Mouse (Mus musculus) heart, embryonic 10.5 days (tissue): ENCODE results near the gene Stk11. TPM values are rescaled to one million over a fixed set of nuclear protein-coding genes. Genes with fewer than 3 reads are reported as not detected.

Experiments
- DNase-seq: peaks from one replicate; pipeline ENCODE4 v3.0.0-alpha.2; 2017; ENCODE audit warnings: low spot score
- H3K27ac ChIP-seq: fragments of 300-500 bp; sonication (generic); 2 replicates; pipeline ENCODE4 v1.5.1; 2016; ENCODE audit warnings: mild to moderate bottlenecking
- H3K27me3 ChIP-seq: fragments of 300-500 bp; sonication (generic); 2 replicates; pipeline ENCODE4 v1.6.1; 2016; ENCODE audit warnings: mild to moderate bottlenecking; ENCODE audit not compliant: poor library complexity, insufficient read depth, severe bottlenecking
- H3K36me3 ChIP-seq: fragments of 300-500 bp; sonication (generic); 2 replicates; pipeline ENCODE4 v1.6.1; 2016; ENCODE audit warnings: mild to moderate bottlenecking, moderate library complexity
- H3K4me1 ChIP-seq: fragments of 300-500 bp; sonication (generic); 2 replicates; pipeline ENCODE4 v1.6.1; 2016; ENCODE audit warnings: mild to moderate bottlenecking
- H3K4me3 ChIP-seq: fragments of 300-500 bp; sonication (generic); 2 replicates; pipeline ENCODE4 v1.5.1; 2016; ENCODE audit warnings: mild to moderate bottlenecking, moderate library complexity
- H3K9me3 ChIP-seq: fragments of 300-500 bp; sonication (generic); 2 replicates; pipeline ENCODE4 v1.6.1; 2016; ENCODE audit warnings: mild to moderate bottlenecking, moderate library complexity
- WGBS: fragments of 180-500 bp; shearing (Covaris S2); methylation state at CpG from one replicate; pipeline ENCODE4 v1.1.7; 2016; 5-methylcytosine and 5-hydroxymethylcytosine counted together
- polyA plus RNA-seq: library from polyadenylated mRNA; unstranded; fragments of >200 nt; fragmentation: Nextera tagmentation; extraction: Ambion mirVana; gene quantifications from 2 replicates; pipeline ENCODE4 v1.2.1, GENCODE M21; 2016

The Stk11 gene
- polyA plus RNA-seq, 1 experiment from 2014 or later, result 17.8 TPM

DNA sequence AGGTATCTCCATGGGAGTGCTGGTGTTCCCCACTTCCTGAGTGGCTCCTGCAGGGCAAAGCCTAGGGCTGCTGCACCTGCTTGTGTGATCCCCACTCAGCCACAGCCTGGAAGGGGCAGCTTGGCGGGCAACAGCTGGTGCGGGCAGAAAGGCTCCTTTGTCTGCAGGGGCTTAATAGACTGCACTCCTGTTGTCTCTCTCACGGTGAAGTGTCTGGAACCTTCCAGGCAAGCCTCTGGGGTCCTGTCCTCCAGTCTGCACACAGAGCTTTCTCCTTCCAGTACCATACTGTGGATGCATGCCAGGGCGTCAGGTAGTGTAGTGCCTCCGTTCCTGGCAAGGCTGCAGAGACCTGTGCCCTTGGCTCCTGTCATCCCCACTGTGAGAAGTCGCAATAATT, 2.9 kb downstream of the Stk11 start:
- H3K4me3 ChIP-seq, result peak overlapping the region; percentile 93
- 80% methylated on average over 6 of the region's 6 CpGs for WGBS
- peaks cover 53% of the 10 kb centered on the region for H3K4me1 ChIP-seq
- no peak overlapping the region for H3K27ac ChIP-seq
- DNase-seq, result no peak
- no peaks in the 10 kb centered on the region for H3K9me3 ChIP-seq
- H3K27me3 ChIP-seq, result no peaks in the 10 kb centered on the region
- peaks cover 58% of the 10 kb centered on the region for H3K36me3 ChIP-seq

- peak overlapping the region; percentile 19; the same call in 1 of the 2 replicates for H3K4me3 ChIP-seq
- no peak for DNase-seq
- 84% methylated on average over 2 of the region's 2 CpGs for WGBS
- H3K4me1 ChIP-seq, result peaks cover 58% of the 10 kb centered on the region
- no peaks in the 10 kb centered on the region for H3K9me3 ChIP-seq
- H3K27ac ChIP-seq, result no peak overlapping the region
- H3K27me3 ChIP-seq, result no peaks in the 10 kb centered on the region
- H3K36me3 ChIP-seq, result peaks cover 73% of the 10 kb centered on the region
Measured at GRCm38 (mm10) chr10:80120146-80120545, 4.5 kb downstream of the Stk11 start.

- Histone ChIP-seq H3K4me3 (no peak overlapping the region), H3K9me3 (no peaks in the 10 kb centered on the region), H3K36me3 (peaks cover 88% of the 10 kb centered on the region), H3K4me1 (peaks cover 58% of the 10 kb centered on the region), H3K27me3 (no peaks in the 10 kb centered on the region), H3K27ac (no peak overlapping the region)
- WGBS, result 75% methylated on average over 2 of the region's 2 CpGs
- DNase-seq, result no peak
Measured at GRCm38 (mm10) chr10:80121639-80122038, 6.0 kb downstream of the Stk11 start.

DNA sequence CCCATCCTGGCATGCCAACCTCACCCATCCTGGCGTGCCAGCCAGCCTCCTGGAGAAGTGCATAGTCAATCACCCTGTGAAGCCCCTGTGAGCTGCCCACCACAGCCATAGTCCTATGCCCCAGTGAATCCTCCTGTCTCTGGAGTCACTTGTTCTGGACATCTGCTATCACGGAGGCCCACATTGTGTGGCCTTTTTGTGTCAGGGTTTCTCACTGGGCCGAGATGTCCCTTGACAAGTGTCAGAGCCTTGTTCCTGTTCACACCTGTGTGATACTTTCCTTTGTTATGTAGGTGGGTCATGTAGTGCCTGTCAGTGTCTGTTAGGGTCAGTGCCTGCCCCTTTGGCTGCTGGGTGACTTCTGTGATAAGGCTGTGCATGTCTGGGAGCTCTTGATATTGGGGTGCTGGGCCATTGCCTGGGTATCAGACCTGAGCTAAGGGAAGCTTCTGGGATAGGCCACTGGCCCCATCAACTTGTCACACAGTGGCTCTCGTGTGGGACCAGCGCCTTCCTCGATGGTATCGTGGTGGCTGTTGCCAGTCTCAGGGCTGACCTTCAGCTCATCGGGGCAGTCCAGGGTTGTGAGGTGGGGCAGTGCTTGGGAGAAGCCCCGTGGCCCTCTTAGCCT, 8.4 kb downstream of the Stk11 start:
- Histone ChIP-seq H3K27me3 (no peaks in the 10 kb centered on the region), H3K9me3 (no peaks in the 10 kb centered on the region), H3K4me1 (peaks cover 36% of the 10 kb centered on the region), H3K4me3 (peak overlapping the region; percentile 19; the same call in 1 of the 2 replicates), H3K27ac (peak overlapping the region; percentile 25; the same call in 1 of the 2 replicates), H3K36me3 (peaks cover 97% of the 10 kb centered on the region)
- 83% methylated on average over 9 of the region's 9 CpGs for WGBS
- no peak for DNase-seq

DNA sequence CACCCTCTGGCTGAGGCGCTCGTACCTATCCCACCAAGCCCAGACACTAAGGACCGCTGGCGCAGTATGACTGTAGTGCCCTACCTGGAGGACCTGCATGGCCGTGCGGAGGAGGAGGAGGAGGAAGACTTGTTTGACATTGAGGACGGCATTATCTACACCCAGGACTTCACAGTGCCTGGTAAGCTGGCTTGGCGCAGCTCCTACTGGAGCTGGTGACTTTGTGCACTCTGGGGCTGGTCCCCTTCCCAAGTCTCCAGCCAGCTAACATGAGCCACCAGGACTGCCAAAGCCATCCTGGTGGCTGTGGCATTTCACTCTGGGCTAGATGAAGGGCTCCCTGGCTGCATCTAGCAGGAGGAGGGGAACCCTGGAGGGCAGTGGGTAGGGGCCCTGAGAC, 12.3 kb downstream of the Stk11 start:
- no peaks in the 10 kb centered on the region for H3K9me3 ChIP-seq
- no peak overlapping the region for H3K4me3 ChIP-seq
- no peak for DNase-seq
- H3K36me3 ChIP-seq, result peaks cover 99% of the 10 kb centered on the region
- H3K27ac ChIP-seq, result no peak overlapping the region
- peaks cover 12% of the 10 kb centered on the region; the same call in 1 of the 2 replicates for H3K27me3 ChIP-seq
- H3K4me1 ChIP-seq, result peaks cover 49% of the 10 kb centered on the region
- 95% methylated on average over 8 of the region's 8 CpGs for WGBS

DNA sequence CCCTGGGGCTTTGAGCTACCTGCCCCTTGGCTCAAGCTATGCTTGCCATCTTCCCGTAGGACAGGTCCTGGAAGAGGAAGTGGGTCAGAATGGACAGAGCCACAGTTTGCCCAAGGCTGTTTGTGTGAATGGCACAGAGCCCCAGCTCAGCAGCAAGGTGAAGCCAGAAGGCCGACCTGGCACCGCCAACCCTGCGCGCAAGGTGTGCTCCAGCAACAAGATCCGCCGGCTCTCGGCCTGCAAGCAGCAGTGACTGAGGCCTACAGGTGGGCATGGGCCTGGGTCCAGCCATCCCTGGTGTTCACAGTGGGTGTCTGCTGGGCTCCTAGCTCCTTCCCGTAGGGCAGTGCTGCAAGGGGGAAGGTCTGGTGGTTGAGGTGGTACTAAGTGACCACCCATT, 14.2 kb downstream of the Stk11 start:
- Histone ChIP-seq H3K9me3 (no peaks in the 10 kb centered on the region), H3K4me3 (peak overlapping the region; percentile 22; the same call in 1 of the 2 replicates), H3K4me1 (peaks cover 43% of the 10 kb centered on the region), H3K36me3 (peaks cover 93% of the 10 kb centered on the region), H3K27me3 (peaks cover 25% of the 10 kb centered on the region), H3K27ac (no peak overlapping the region)
- no peak for DNase-seq
- 94% methylated on average over 9 of the region's 9 CpGs for WGBS

- Histone ChIP-seq H3K4me3 (peak overlapping the region; percentile 48; the same call in 1 of the 2 replicates), H3K27ac (no peak overlapping the region), H3K27me3 (peaks cover 32% of the 10 kb centered on the region), H3K36me3 (peaks cover 89% of the 10 kb centered on the region), H3K9me3 (no peaks in the 10 kb centered on the region), H3K4me1 (peaks cover 42% of the 10 kb centered on the region)
- no peak for DNase-seq
- 84% methylated on average over 18 of the region's 18 CpGs for WGBS
Measured at GRCm38 (mm10) chr10:80130403-80131031, 14.9 kb downstream of the Stk11 start.

- DNase-seq, result no peak
- WGBS, result 17% methylated on average over 55 of the region's 55 CpGs
- H3K9me3 ChIP-seq, result no peaks in the 10 kb centered on the region
- peaks cover 41% of the 10 kb centered on the region for H3K27me3 ChIP-seq
- H3K27ac ChIP-seq, result peak overlapping the region; percentile 43
- peak overlapping the region; percentile 48 for H3K4me3 ChIP-seq
- H3K4me1 ChIP-seq, result peaks cover 46% of the 10 kb centered on the region
- H3K36me3 ChIP-seq, result peaks cover 85% of the 10 kb centered on the region
Measured at GRCm38 (mm10) chr10:80131316-80131951, 15.8 kb downstream of the Stk11 start.

- Histone ChIP-seq H3K36me3 (peaks cover 80% of the 10 kb centered on the region), H3K27ac (peak overlapping the region; percentile 43), H3K9me3 (no peaks in the 10 kb centered on the region), H3K4me3 (peak overlapping the region; percentile 48), H3K4me1 (peaks cover 51% of the 10 kb centered on the region), H3K27me3 (peaks cover 46% of the 10 kb centered on the region)
- DNase-seq, result no peak
- 49% methylated on average over 27 of the region's 27 CpGs for WGBS
Measured at GRCm38 (mm10) chr10:80131952-80132350, 16.3 kb downstream of the Stk11 start.

DNA sequence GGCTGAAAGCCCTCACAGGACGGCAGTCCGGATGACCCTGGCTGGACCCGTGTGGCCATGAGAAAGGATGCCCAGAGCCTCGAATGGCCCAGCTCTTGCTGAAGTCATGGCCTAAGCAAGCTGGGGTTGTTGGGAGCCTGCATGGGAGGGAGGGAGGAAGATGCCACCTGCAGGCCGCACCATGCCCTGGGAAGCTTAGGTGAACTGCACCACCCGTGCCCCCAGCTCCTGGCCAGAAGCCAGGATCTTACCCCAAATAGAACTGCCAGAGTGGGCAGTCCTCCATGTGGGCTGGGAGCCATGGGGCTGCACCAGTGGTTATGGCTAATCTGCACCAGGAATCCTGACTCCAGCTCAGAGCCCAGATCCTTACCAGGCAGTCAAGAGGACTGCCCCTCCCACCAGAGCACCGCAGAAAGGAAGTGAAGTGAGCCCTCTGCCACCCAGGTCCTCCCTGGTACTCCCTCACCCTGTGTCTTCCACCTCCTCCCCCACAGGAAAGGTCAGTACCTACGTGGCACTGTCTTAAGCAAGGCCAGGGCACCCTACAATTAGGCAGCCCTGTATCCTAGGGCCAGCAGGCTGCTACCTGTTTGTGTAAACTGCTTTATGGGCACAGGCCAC, 17.7 kb downstream of the Stk11 start:
- no peak for DNase-seq
- Histone ChIP-seq H3K27ac (no peak overlapping the region), H3K4me3 (no peak overlapping the region), H3K9me3 (no peaks in the 10 kb centered on the region), H3K4me1 (peaks cover 65% of the 10 kb centered on the region), H3K36me3 (peaks cover 66% of the 10 kb centered on the region), H3K27me3 (peaks cover 60% of the 10 kb centered on the region)
- WGBS, result 75% methylated on average over 8 of the region's 8 CpGs

DNA sequence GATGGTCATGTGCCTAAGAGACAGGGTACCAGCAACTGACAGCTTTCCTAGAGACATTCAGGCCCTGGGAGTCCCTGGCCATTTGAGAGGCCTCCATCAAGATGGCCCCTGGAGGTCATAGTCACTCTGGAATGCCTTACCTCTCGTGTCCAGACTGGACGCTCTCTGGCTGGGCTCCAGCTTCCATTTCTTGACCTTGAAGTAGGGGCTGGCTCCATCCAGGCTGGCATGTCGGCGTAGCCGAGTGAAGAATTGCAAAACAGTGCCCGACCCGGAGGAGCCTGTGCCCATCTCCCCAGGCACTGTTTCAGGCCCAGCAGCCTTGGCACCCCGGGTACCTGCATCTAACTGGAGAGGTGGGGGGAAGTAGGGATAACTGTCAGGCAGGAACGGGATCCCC, 18.8 kb downstream of the Stk11 start:
- H3K4me3 ChIP-seq, result no peak overlapping the region
- H3K36me3 ChIP-seq, result peaks cover 55% of the 10 kb centered on the region
- DNase-seq, result no peak
- peaks cover 75% of the 10 kb centered on the region for H3K4me1 ChIP-seq
- WGBS, result 85% methylated on average over 9 of the region's 9 CpGs
- H3K27ac ChIP-seq, result no peak overlapping the region; the same call in 1 of the 2 replicates
- H3K27me3 ChIP-seq, result peaks cover 67% of the 10 kb centered on the region
- no peaks in the 10 kb centered on the region for H3K9me3 ChIP-seq

DNA sequence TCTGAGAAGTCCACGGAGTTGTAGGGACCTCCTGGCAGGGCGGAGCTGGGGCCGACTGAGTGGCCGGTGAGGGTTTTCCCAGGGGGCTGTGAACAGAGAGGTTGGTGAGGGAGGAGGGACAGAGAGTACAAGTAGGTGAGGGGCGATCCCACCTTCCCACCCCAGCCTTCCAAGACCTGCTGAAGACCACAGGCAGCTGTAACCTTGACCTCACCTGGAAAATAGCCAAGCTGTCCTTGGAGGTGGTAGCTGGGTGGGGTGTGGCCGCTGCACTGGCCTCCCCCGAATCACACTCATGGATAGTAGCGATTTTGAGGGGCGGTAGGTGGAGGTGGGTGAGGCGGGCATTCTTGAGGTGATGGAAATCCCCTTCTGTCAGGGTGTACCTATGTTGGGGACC, 19.6 kb downstream of the Stk11 start:
- WGBS, result 80% methylated on average over 10 of the region's 10 CpGs
- Histone ChIP-seq H3K27ac (no peak overlapping the region), H3K4me3 (no peak overlapping the region), H3K4me1 (peaks cover 72% of the 10 kb centered on the region), H3K36me3 (peaks cover 48% of the 10 kb centered on the region), H3K9me3 (no peaks in the 10 kb centered on the region), H3K27me3 (peaks cover 69% of the 10 kb centered on the region)
- DNase-seq, result no peak

GRCm38 (mm10) chr10:80135641-80136040, 20.0 kb downstream of the Stk11 start:
- WGBS, result 90% methylated on average over 1 of the region's 1 CpGs
- peaks cover 69% of the 10 kb centered on the region for H3K27me3 ChIP-seq
- no peak overlapping the region for H3K4me3 ChIP-seq
- no peak overlapping the region for H3K27ac ChIP-seq
- H3K4me1 ChIP-seq, result peaks cover 69% of the 10 kb centered on the region
- no peak for DNase-seq
- no peaks in the 10 kb centered on the region for H3K9me3 ChIP-seq
- H3K36me3 ChIP-seq, result peaks cover 43% of the 10 kb centered on the region
